Mouse (Mus musculus) ES-E14 (cell line): ENCODE results near the gene Cped1.

Experiments
- HCFC1 ChIP-seq: IDR thresholded peaks from 2 replicates; pipeline ENCODE4 v1.6.1; 2012; ENCODE audit warnings: low read length, inconsistent platforms, borderline replicate concordance; ENCODE audit not compliant: insufficient read depth
- MAFK ChIP-seq: IDR thresholded peaks from 2 replicates; pipeline ENCODE4 v1.6.1; 2014; ENCODE audit warnings: mild to moderate bottlenecking, low read depth, low read length, inconsistent platforms; ENCODE audit not compliant: insufficient read depth
- ZC3H11A ChIP-seq: IDR thresholded peaks from 2 replicates; pipeline ENCODE4 v1.6.1; 2012; ENCODE audit warnings: low read depth, mild to moderate bottlenecking, inconsistent platforms, low read length, borderline replicate concordance

DNA sequence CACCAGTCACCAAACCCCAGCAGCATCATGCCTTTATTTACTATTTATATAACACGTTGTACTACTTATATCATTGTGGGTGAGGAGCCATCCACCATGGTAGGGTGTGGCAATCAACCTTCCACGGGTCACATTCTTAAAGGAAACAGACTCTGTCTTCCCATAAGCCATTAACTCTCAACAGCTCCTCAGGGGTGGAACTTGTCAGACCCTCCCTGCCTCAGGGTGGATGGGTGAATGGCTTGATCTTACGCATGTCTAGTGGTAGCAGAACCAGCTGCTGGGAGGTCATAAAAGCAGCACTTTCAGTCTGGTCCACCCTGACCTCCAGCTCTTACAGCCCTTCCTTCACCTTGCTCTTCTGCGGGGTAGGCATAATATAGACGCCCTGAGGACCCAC lies 100.3 kb downstream of the Cped1 start:
- TF ChIP-seq HCFC1 (no peak), MAFK (no peak), ZC3H11A (no peak)
